Mouse (Mus musculus) heart, adult 2 months (tissue): ENCODE results near the gene Aanat. TPM values are rescaled to one million over a fixed set of nuclear protein-coding genes. Genes with fewer than 3 reads are reported as not detected.

ENCODE experiments used
- DNase-seq, 2 experiments: peaks; one replicate each; pipeline ENCODE4 v3.0.0; 2021
- H3K27ac ChIP-seq: fragments of 200-600 bp; 2 replicates; pipeline ENCODE4 v1.8.1; 2022
- H3K27me3 ChIP-seq: fragments of 200-500 bp; 2 replicates; pipeline ENCODE4 v1.6.1; 2012; ENCODE audit warnings: mild to moderate bottlenecking, low read length, inconsistent platforms, mixed read lengths; ENCODE audit not compliant: control insufficient read depth, insufficient read depth
- H3K36me3 ChIP-seq: fragments of 200-500 bp; 2 replicates; pipeline ENCODE4 v1.6.1; 2012; ENCODE audit warnings: low read length, inconsistent platforms; ENCODE audit not compliant: control insufficient read depth, insufficient read depth
- H3K4me1 ChIP-seq: fragments of 200-500 bp; 2 replicates; pipeline ENCODE4 v1.6.1; 2011; ENCODE audit warnings: low read length; ENCODE audit not compliant: control insufficient read depth, insufficient read depth
- H3K4me3 ChIP-seq: fragments of 200-600 bp; 2 replicates; pipeline ENCODE4 v1.8.1; 2022
- H3K79me2 ChIP-seq: fragments of 200-500 bp; replicated peaks from 2 replicates; pipeline ENCODE4 v1.6.1; 2012; ENCODE audit warnings: mild to moderate bottlenecking, inconsistent platforms, low read length, moderate library complexity, mixed read lengths; ENCODE audit not compliant: control insufficient read depth, insufficient read depth
- H3K9ac ChIP-seq: fragments of 200-500 bp; 2 replicates; pipeline ENCODE4 v1.6.1; 2012; ENCODE audit warnings: low read depth, mild to moderate bottlenecking, control low read depth, inconsistent platforms, low read length, mixed read lengths
- CTCF ChIP-seq: fragments of 200-600 bp; IDR thresholded peaks from 2 replicates; pipeline ENCODE4 v1.8.1; 2022; ENCODE audit warnings: antibody characterized with exemption, mild to moderate bottlenecking, moderate library complexity
- EP300 ChIP-seq: fragments of 200-500 bp; IDR thresholded peaks from 2 replicates; pipeline ENCODE4 v1.6.1; 2011; ENCODE audit warnings: low read depth, low read length, control low read depth; ENCODE audit not compliant: insufficient read depth
- POLR2A ChIP-seq: fragments of 200-500 bp; IDR thresholded peaks from 2 replicates; pipeline ENCODE4 v1.6.1; 2011; ENCODE audit warnings: mild to moderate bottlenecking, low read depth, low read length, control low read depth; ENCODE audit not compliant: insufficient read depth
- WGBS: fragments of 180-500 bp; shearing (Covaris S2); methylation state at CpG from one replicate; pipeline ENCODE4 v1.1.7; 2018; 5-methylcytosine and 5-hydroxymethylcytosine counted together
- intact Hi-C: fragments of 180-260 bp; cut with DNase I; formaldehyde crosslinking; loops from one replicate; pipeline ENCODE4 v1.15.1; 2025
- polyA plus RNA-seq: library from polyadenylated mRNA; depleted of rRNA; stranded (reverse); fragments of >200 nt; gene quantifications from 2 replicates; pipeline ENCODE4 v1.2.3, GENCODE M21; 2012; rRNA removed
- total RNA-seq, 2 experiments: library from RNA; stranded (reverse); gene quantifications; 2 replicates each; pipeline ENCODE4 v1.2.3; 2021

The Aanat gene
- total and polyA plus RNA-seq, 3 experiments = not detected

DNA sequence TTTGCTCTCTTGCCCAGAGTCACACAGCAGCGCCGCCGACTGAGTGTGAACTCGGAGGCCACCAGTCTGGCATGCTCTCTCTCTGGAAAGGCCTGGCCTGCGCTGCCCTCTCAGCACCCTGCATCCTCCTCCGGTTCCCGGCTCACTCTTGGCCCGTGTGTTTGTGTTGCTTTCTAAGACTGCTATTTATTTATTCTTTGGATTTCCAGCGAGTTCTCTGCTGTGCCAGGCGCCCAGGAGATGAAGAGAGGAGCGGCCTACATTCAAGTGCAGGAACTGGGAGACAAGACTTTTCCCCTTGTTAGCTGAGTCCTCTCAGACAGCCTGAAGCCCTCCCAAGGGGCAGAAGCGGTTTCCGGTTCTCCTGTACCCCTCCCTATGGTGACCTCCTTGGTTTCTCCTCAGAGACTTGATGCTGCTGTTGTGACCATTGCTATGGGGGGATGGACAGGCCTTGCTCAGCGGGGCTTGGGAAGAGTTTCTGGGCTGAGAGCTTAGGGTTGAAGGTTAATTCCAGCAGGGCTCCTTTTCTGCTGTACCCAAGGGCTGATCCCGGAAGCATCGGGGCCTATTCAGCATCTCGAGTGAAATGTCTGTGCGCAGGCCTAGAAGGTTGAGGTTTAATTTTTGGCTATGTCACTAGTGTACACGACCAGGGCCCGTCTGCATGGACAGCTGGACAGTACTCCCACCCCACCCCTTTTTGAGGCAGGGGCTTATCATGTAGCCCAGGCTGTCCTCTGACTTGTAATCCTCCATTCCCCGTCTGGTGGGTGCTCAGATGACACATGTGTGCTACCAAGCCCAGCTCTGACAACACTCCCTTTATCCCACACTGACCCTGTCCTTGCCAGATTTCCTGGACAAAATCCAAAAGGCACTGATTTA is 58.2 kb downstream of the Aanat start:
- WGBS = 57% methylated on average over 21 of the region's 21 CpGs
- Histone ChIP-seq H3K9ac (no peak overlapping the region), H3K27ac (peak overlapping the region; percentile 72), H3K79me2 (no peaks in the 10 kb centered on the region), H3K36me3 (no peaks in the 10 kb centered on the region), H3K4me1 (peaks cover 7% of the 10 kb centered on the region), H3K27me3 (no peaks in the 10 kb centered on the region), H3K4me3 (no peak overlapping the region)
- no peak for TF ChIP-seq EP300
- no peak for TF ChIP-seq CTCF
- no peak for TF ChIP-seq POLR2A
- intact Hi-C loops = loop anchor here (5.0 kb wide), 1 partner anchor 413 kb away; no protein-coding TSS in a partner anchor
- DNase-seq = peak; percentile 59 to 62

- Histone ChIP-seq H3K27ac (peak overlapping the region; percentile 48), H3K9ac (no peak overlapping the region), H3K4me1 (peaks cover 7% of the 10 kb centered on the region), H3K27me3 (no peaks in the 10 kb centered on the region), H3K4me3 (no peak overlapping the region), H3K36me3 (no peaks in the 10 kb centered on the region), H3K79me2 (no peaks in the 10 kb centered on the region)
- 76% methylated on average over 8 of the region's 8 CpGs for WGBS
- intact Hi-C loops = no loop called here
- peak in 1 of 2 experiments; percentile 5 for DNase-seq
- TF ChIP-seq CTCF = no peak
- TF ChIP-seq EP300 = no peak
- no peak for TF ChIP-seq POLR2A
Measured at GRCm38 (mm10) chr11:116645446-116646110, 59.3 kb downstream of the Aanat start.

DNA sequence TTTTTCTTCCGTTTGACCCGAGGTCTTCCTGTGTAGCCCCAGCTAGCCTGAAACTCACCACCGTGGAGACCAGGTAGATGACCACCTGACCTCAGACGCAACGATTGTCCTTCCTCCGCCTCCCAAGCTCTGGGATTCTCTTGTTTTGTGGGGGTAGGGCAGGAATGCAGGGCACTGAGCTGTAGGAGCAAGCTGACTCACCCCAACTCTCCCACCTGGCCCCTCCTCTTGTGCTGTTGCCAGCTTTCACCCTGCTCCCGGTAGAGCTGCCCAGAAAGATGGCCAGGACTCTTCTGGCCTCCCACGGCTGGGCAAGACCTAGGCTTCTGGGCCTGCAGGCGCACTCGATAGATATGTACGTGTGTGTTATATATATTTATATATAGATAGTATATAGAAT is 59.9 kb downstream of the Aanat start:
- peak in 1 of 2 experiments; percentile 19 for DNase-seq
- TF ChIP-seq CTCF = no peak
- TF ChIP-seq POLR2A = no peak
- no peak for TF ChIP-seq EP300
- 69% methylated on average over 11 of the region's 11 CpGs for WGBS
- Histone ChIP-seq H3K4me1 (peaks cover 7% of the 10 kb centered on the region), H3K79me2 (no peaks in the 10 kb centered on the region), H3K36me3 (no peaks in the 10 kb centered on the region), H3K27ac (peak overlapping the region; percentile 82), H3K27me3 (no peaks in the 10 kb centered on the region), H3K9ac (no peak overlapping the region), H3K4me3 (no peak overlapping the region)
- intact Hi-C loops = no loop called here

- Histone ChIP-seq H3K36me3 (no peaks in the 10 kb centered on the region), H3K27ac (peak overlapping the region; percentile 82), H3K4me1 (peaks cover 7% of the 10 kb centered on the region), H3K27me3 (no peaks in the 10 kb centered on the region), H3K9ac (no peak overlapping the region), H3K4me3 (no peak overlapping the region), H3K79me2 (no peaks in the 10 kb centered on the region)
- WGBS = 89% methylated on average over 7 of the region's 7 CpGs
- peak in 1 of 2 experiments; percentile 9 for DNase-seq
- intact Hi-C loops = no loop called here
- TF ChIP-seq CTCF = no peak
- TF ChIP-seq EP300 = no peak
- TF ChIP-seq POLR2A = no peak
Measured at GRCm38 (mm10) chr11:116646771-116647170, 60.5 kb downstream of the Aanat start.

Other genes starting within 250 kb of the Aanat start
- 1 to 10 TPM; 6.0 to 7.2 TPM for gene Rnf157, start 173.4 kb upstream of the Aanat start, total RNA-seq
- gene Rnf157, start 173.4 kb upstream of the Aanat start, polyA plus RNA-seq = 3.0 and 5.7 TPM in 2 replicates
- 10 to 100 TPM; 29.2 to 34.1 TPM for gene Ubald2, start 152.3 kb upstream of the Aanat start, total RNA-seq
- gene Ubald2, start 152.3 kb upstream of the Aanat start, polyA plus RNA-seq = 45.5 and 80.1 TPM in 2 replicates
- not detected for gene Qrich2, start 120.2 kb upstream of the Aanat start, total RNA-seq
- gene Qrich2, start 120.2 kb upstream of the Aanat start, polyA plus RNA-seq = 0.18 and 0.23 TPM in 2 replicates
- 10 to 100 TPM; 28.9 to 30.0 TPM for gene Prpsap1, start 92.2 kb upstream of the Aanat start, total RNA-seq
- 37.3 and 39.1 TPM in 2 replicates for gene Prpsap1, start 92.2 kb upstream of the Aanat start, polyA plus RNA-seq
- gene Sphk1, start 55.5 kb upstream of the Aanat start, total RNA-seq = 1 to 10 TPM in 1 of 2 experiments, under 1 TPM in 1; 0.98 to 1.1 TPM
- gene Sphk1, start 55.5 kb upstream of the Aanat start, polyA plus RNA-seq = 3.2 and 3.3 TPM in 2 replicates
- gene Ube2o, start 5.0 kb upstream of the Aanat start, total RNA-seq = 10 to 100 TPM; 24.8 to 36.3 TPM
- gene Ube2o, start 5.0 kb upstream of the Aanat start, polyA plus RNA-seq = 22.6 and 26.4 TPM in 2 replicates
- 10 to 100 TPM; 10.8 to 11.2 TPM for gene Rhbdf2, start 40.6 kb downstream of the Aanat start, total RNA-seq
- 19.2 and 22.3 TPM in 2 replicates for gene Rhbdf2, start 40.6 kb downstream of the Aanat start, polyA plus RNA-seq
- gene Prcd, start 67.1 kb downstream of the Aanat start, total RNA-seq = 1 to 10 TPM; 1.1 to 1.3 TPM
- gene Prcd, start 67.1 kb downstream of the Aanat start, polyA plus RNA-seq = 0.76 and 1.1 TPM in 2 replicates
- gene Cygb, start 67.9 kb downstream of the Aanat start, total RNA-seq = 10 to 100 TPM; 42.5 to 50.3 TPM
- gene Cygb, start 67.9 kb downstream of the Aanat start, polyA plus RNA-seq = 55.0 and 66.1 TPM in 2 replicates
- not detected for gene St6galnac1, start 189.1 kb downstream of the Aanat start, total RNA-seq
- gene St6galnac1, start 189.1 kb downstream of the Aanat start, polyA plus RNA-seq = not detected in 2 replicates
- 10 to 100 TPM; 15.1 to 19.4 TPM for gene Mxra7, start 241.6 kb downstream of the Aanat start, total RNA-seq
- gene Mxra7, start 241.6 kb downstream of the Aanat start, polyA plus RNA-seq = 10.4 and 15.6 TPM in 2 replicates